Mouse (Mus musculus) lung, postnatal 0 days (tissue): Measurements from ENCODE around the gene Leng1.

Source experiments
- CTCF ChIP-seq: IDR thresholded peaks from 2 replicates; pipeline ENCODE4 v1.5.1; 2016; ENCODE audit warnings: antibody characterized with exemption, mild to moderate bottlenecking
- EP300 ChIP-seq: IDR thresholded peaks from 2 replicates; pipeline ENCODE4 v1.6.1; 2016; ENCODE audit warnings: antibody characterized with exemption, mild to moderate bottlenecking, control low read depth

DNA sequence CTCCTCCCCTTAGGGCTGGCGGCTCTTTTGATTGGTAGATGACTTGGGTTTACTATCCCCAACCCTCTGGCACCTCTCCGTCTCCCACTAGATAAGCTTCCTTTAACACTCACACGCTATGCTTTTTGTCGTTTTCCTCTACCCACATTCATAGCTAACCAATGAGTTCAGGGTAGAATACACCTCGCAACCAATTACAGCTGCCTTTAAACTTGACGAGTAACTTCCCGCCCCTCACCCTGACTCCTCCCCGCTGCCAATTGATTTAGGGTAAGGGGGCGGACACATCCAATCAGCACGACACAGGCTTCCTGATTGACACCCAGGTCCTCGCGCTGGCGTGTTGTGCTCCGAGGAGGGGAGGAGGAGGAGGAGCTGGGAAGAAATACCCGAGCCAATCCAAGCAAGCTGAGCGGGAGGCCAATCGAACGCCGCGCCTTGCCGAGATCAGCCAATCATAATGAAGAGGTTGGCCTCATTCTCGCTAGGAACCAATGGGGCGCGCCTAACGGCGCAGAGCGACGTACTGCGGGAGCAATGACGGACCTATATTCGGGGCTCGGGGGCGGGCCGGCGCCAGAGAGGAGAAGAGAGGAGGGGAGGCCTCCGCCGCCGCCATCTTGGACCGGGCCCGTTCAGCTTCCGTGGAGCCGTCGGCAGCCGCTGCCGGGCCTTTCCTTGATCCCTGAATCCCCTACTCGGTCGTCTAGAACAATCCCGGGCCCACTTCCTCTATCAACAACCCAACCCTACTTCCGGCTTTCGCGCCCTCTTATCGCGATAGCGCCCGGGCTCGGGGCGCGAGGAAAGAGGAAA lies 20.8 kb downstream of the Leng1 start, which contains the start of gene Cnot3:
- no peak for TF ChIP-seq CTCF
- peak; percentile 83 for TF ChIP-seq EP300
